Mouse (Mus musculus) lung, embryonic 15.5 days (tissue): ENCODE measurements at regions not wholly inside any gene's neighbourhood (a gene's known extent, or its start where the extent isn't known, plus 50 kb on each side); places are given as distances from the start of the nearest gene placed in this dataset.

Experiments used
- ATAC-seq: fragments of 200-750 bp; cut with Nextera tagmentation; 2 replicates; pipeline ENCODE4 v1.8.0; 2017; ENCODE audit warnings: moderate number of reproducible peaks, borderline replicate concordance; ENCODE audit not compliant: low FRiP score, low TSS enrichment; ENCODE audit errors: extremely low read depth
- H3K27ac ChIP-seq: fragments of 300-500 bp; sonication (generic); 2 replicates; pipeline ENCODE4 v1.5.1; 2015; ENCODE audit warnings: moderate library complexity, mild to moderate bottlenecking, inconsistent platforms
- H3K27me3 ChIP-seq: fragments of 300-500 bp; sonication (generic); 2 replicates; pipeline ENCODE4 v1.6.1; 2015; ENCODE audit warnings: inconsistent platforms
- H3K36me3 ChIP-seq: fragments of 300-500 bp; sonication (generic); 2 replicates; pipeline ENCODE4 v1.6.1; 2015; ENCODE audit warnings: inconsistent platforms
- H3K4me1 ChIP-seq: fragments of 300-500 bp; sonication (generic); 2 replicates; pipeline ENCODE4 v1.6.1; 2015; ENCODE audit warnings: inconsistent platforms
- H3K4me2 ChIP-seq: fragments of 300-500 bp; sonication (generic); 2 replicates; pipeline ENCODE4 v1.6.1; 2015; ENCODE audit warnings: inconsistent platforms, mild to moderate bottlenecking, moderate library complexity
- H3K4me3 ChIP-seq: fragments of 300-500 bp; sonication (generic); 2 replicates; pipeline ENCODE4 v1.5.1; 2015; ENCODE audit warnings: mild to moderate bottlenecking, inconsistent platforms
- H3K9ac ChIP-seq: fragments of 300-500 bp; sonication (generic); 2 replicates; pipeline ENCODE4 v1.6.1; 2015; ENCODE audit warnings: inconsistent platforms
- H3K9me3 ChIP-seq: fragments of 300-500 bp; sonication (generic); 2 replicates; pipeline ENCODE4 v1.6.1; 2016; ENCODE audit warnings: inconsistent platforms
- WGBS: fragments of 180-500 bp; shearing (Covaris S2); methylation state at CpG from one replicate; pipeline ENCODE4 v1.1.7; 2015; 5-methylcytosine and 5-hydroxymethylcytosine counted together

GRCm38 (mm10) chr10:44665509-44666144 is 137.3 kb upstream of the Prdm1 start:
- no peak overlapping the region for H3K4me2 ChIP-seq
- H3K4me3 ChIP-seq, result no peak overlapping the region
- no peaks in the 10 kb centered on the region for H3K9me3 ChIP-seq
- H3K9ac ChIP-seq, result no peak overlapping the region
- H3K27me3 ChIP-seq, result no peaks in the 10 kb centered on the region
- H3K36me3 ChIP-seq, result no peaks in the 10 kb centered on the region
- no peaks in the 10 kb centered on the region for H3K4me1 ChIP-seq
- no peak for ATAC-seq
- WGBS, result 73% methylated on average over 4 of the region's 4 CpGs
- H3K27ac ChIP-seq, result no peak overlapping the region

GRCm38 (mm10) chr10:44659499-44659898 is 131.2 kb upstream of the Prdm1 start:
- H3K27me3 ChIP-seq, result no peaks in the 10 kb centered on the region
- H3K36me3 ChIP-seq, result no peaks in the 10 kb centered on the region
- no peak for ATAC-seq
- H3K9ac ChIP-seq, result no peak overlapping the region
- no peak overlapping the region for H3K27ac ChIP-seq
- no peaks in the 10 kb centered on the region for H3K4me1 ChIP-seq
- WGBS, result 66% methylated on average over 3 of the region's 3 CpGs
- H3K9me3 ChIP-seq, result no peaks in the 10 kb centered on the region
- no peak overlapping the region for H3K4me2 ChIP-seq
- H3K4me3 ChIP-seq, result no peak overlapping the region

GRCm38 (mm10) chr10:44653761-44654160 is 125.5 kb upstream of the Prdm1 start:
- Histone ChIP-seq H3K4me2 (no peak overlapping the region), H3K9ac (no peak overlapping the region), H3K4me1 (peaks cover 9% of the 10 kb centered on the region; the same call in 1 of the 2 replicates), H3K27ac (peak overlapping the region; percentile 19; the same call in 1 of the 2 replicates), H3K36me3 (no peaks in the 10 kb centered on the region), H3K4me3 (no peak overlapping the region), H3K27me3 (no peaks in the 10 kb centered on the region), H3K9me3 (no peaks in the 10 kb centered on the region)
- peak; percentile 78; the same call in 1 of the 2 replicates for ATAC-seq
- 39% methylated on average over 5 of the region's 5 CpGs for WGBS

- ATAC-seq, result peak; percentile 87
- H3K9ac ChIP-seq, result no peak overlapping the region
- no peak overlapping the region for H3K4me2 ChIP-seq
- H3K4me3 ChIP-seq, result no peak overlapping the region
- 14% methylated on average over 5 of the region's 5 CpGs for WGBS
- H3K27ac ChIP-seq, result peak overlapping the region; percentile 39
- peaks cover 2% of the 10 kb centered on the region; the same call in 1 of the 2 replicates for H3K4me1 ChIP-seq
- H3K36me3 ChIP-seq, result no peaks in the 10 kb centered on the region
- H3K27me3 ChIP-seq, result no peaks in the 10 kb centered on the region
- no peaks in the 10 kb centered on the region for H3K9me3 ChIP-seq
These were observed 118.7 kb upstream of the Prdm1 start for GRCm38 (mm10) chr10:44647021-44647420.

- Histone ChIP-seq H3K9me3 (no peaks in the 10 kb centered on the region), H3K4me1 (peaks cover 2% of the 10 kb centered on the region; the same call in 1 of the 2 replicates), H3K36me3 (no peaks in the 10 kb centered on the region), H3K27me3 (no peaks in the 10 kb centered on the region), H3K9ac (no peak overlapping the region), H3K27ac (peak overlapping the region; percentile 39), H3K4me2 (no peak overlapping the region), H3K4me3 (no peak overlapping the region)
- ATAC-seq, result 0 out of 2 replicates have a peak, but pooled peaks have one; percentile 52
- 57% methylated on average over 5 of the region's 5 CpGs for WGBS
These were observed 118.3 kb upstream of the Prdm1 start for GRCm38 (mm10) chr10:44646615-44647014.

- no peaks in the 10 kb centered on the region for H3K27me3 ChIP-seq
- H3K36me3 ChIP-seq, result no peaks in the 10 kb centered on the region
- no peak overlapping the region for H3K9ac ChIP-seq
- ATAC-seq, result no peak
- H3K27ac ChIP-seq, result no peak overlapping the region
- H3K9me3 ChIP-seq, result no peaks in the 10 kb centered on the region
- no peaks in the 10 kb centered on the region; the same call in 1 of the 2 replicates for H3K4me1 ChIP-seq
- H3K4me3 ChIP-seq, result no peak overlapping the region
- 90% methylated on average over 2 of the region's 2 CpGs for WGBS
- no peak overlapping the region for H3K4me2 ChIP-seq
These were observed 113.3 kb upstream of the Prdm1 start for GRCm38 (mm10) chr10:44641616-44642015.

GRCm38 (mm10) chr10:44640620-44641019 is 112.3 kb upstream of the Prdm1 start:
- 87% methylated on average over 8 of the region's 8 CpGs for WGBS

GRCm38 (mm10) chr10:44638678-44639077 is 110.4 kb upstream of the Prdm1 start:
- H3K4me1 ChIP-seq, result no peaks in the 10 kb centered on the region
- no peaks in the 10 kb centered on the region for H3K27me3 ChIP-seq
- H3K9me3 ChIP-seq, result no peaks in the 10 kb centered on the region
- no peaks in the 10 kb centered on the region for H3K36me3 ChIP-seq
- H3K9ac ChIP-seq, result no peak overlapping the region
- no peak overlapping the region for H3K27ac ChIP-seq
- ATAC-seq, result no peak
- WGBS, result 84% methylated on average over 2 of the region's 2 CpGs
- no peak overlapping the region for H3K4me2 ChIP-seq
- no peak overlapping the region for H3K4me3 ChIP-seq

More at GRCm38 (mm10) chr10:44640620-44641019, 112.3 kb upstream of the Prdm1 start:
- H3K9me3 ChIP-seq, result no peaks in the 10 kb centered on the region
- no peak overlapping the region for H3K27ac ChIP-seq
- no peaks in the 10 kb centered on the region for H3K27me3 ChIP-seq
- H3K9ac ChIP-seq, result no peak overlapping the region
- H3K4me3 ChIP-seq, result no peak overlapping the region
- H3K4me2 ChIP-seq, result no peak overlapping the region
- ATAC-seq, result no peak
- H3K36me3 ChIP-seq, result no peaks in the 10 kb centered on the region
- H3K4me1 ChIP-seq, result no peaks in the 10 kb centered on the region

GRCm38 (mm10) chr10:44636786-44637185 is 108.5 kb upstream of the Prdm1 start:
- Histone ChIP-seq H3K9me3 (no peaks in the 10 kb centered on the region), H3K4me1 (peaks cover 11% of the 10 kb centered on the region; the same call in 1 of the 2 replicates), H3K27me3 (no peaks in the 10 kb centered on the region), H3K36me3 (no peaks in the 10 kb centered on the region), H3K9ac (no peak overlapping the region), H3K4me3 (no peak overlapping the region), H3K4me2 (no peak overlapping the region), H3K27ac (no peak overlapping the region)
- 73% methylated on average over 3 of the region's 3 CpGs for WGBS
- ATAC-seq, result no peak

- H3K9ac ChIP-seq, result no peak overlapping the region
- peaks cover 11% of the 10 kb centered on the region; the same call in 1 of the 2 replicates for H3K4me1 ChIP-seq
- no peak overlapping the region for H3K27ac ChIP-seq
- H3K9me3 ChIP-seq, result no peaks in the 10 kb centered on the region
- ATAC-seq, result no peak
- no peak overlapping the region for H3K4me3 ChIP-seq
- H3K36me3 ChIP-seq, result no peaks in the 10 kb centered on the region
- H3K27me3 ChIP-seq, result no peaks in the 10 kb centered on the region
- no peak overlapping the region for H3K4me2 ChIP-seq
These were observed 107.8 kb upstream of the Prdm1 start for GRCm38 (mm10) chr10:44636061-44636460.

GRCm38 (mm10) chr10:44631584-44631983 is 103.3 kb upstream of the Prdm1 start:
- Histone ChIP-seq H3K4me1 (peaks cover 11% of the 10 kb centered on the region; the same call in 1 of the 2 replicates), H3K4me2 (no peak overlapping the region), H3K27ac (no peak overlapping the region), H3K4me3 (no peak overlapping the region), H3K36me3 (no peaks in the 10 kb centered on the region), H3K9ac (no peak overlapping the region), H3K9me3 (no peaks in the 10 kb centered on the region), H3K27me3 (no peaks in the 10 kb centered on the region)
- ATAC-seq, result no peak
- WGBS, result 34% methylated on average over 8 of the region's 8 CpGs

- no peak for ATAC-seq
- Histone ChIP-seq H3K9me3 (no peaks in the 10 kb centered on the region), H3K9ac (no peak overlapping the region), H3K36me3 (no peaks in the 10 kb centered on the region), H3K4me3 (no peak overlapping the region), H3K4me1 (peaks cover 11% of the 10 kb centered on the region; the same call in 1 of the 2 replicates), H3K27me3 (no peaks in the 10 kb centered on the region), H3K27ac (peak overlapping the region; percentile 58), H3K4me2 (no peak overlapping the region)
- WGBS, result 56% methylated on average over 13 of the region's 13 CpGs
These were observed 102.2 kb upstream of the Prdm1 start for GRCm38 (mm10) chr10:44630485-44630884.
